Mouse (Mus musculus): Measurements from ENCODE around the gene Tmem245. TPM values are rescaled to one million over a fixed set of nuclear protein-coding genes. Genes with fewer than 3 reads are reported as not detected.
"Not testable (repeated sequence)": the region's sequence is repeated elsewhere in the genome, so short reads cannot be mapped to it uniquely, and the experiment has no call there.

Gene Tmem245
- total RNA-seq, 2 experiments from 2014 or later, result 19.7 to 21.1 TPM

DNA sequence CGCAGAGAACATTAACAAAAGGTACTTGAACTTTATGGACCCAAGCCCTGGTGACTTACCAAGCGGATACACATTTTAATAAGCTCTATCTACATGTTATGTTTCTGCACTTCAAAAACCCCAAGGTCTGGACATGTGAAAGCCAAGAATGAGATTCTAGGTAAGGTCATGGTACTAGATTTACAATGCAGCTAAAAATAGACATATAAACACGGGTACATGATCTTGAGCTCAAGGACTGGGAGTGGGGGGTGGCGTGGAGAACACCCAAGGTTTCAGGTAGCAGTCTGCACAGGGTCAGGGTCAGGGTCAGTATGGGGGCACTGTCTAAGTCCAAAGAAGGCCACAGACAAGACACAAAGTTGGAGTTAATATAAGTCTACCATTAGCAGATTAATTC is 16.9 kb downstream of the Tmem245 start:
- peak; percentile 44 for DNase-seq (ENCODE audit: low spot score)

DNA sequence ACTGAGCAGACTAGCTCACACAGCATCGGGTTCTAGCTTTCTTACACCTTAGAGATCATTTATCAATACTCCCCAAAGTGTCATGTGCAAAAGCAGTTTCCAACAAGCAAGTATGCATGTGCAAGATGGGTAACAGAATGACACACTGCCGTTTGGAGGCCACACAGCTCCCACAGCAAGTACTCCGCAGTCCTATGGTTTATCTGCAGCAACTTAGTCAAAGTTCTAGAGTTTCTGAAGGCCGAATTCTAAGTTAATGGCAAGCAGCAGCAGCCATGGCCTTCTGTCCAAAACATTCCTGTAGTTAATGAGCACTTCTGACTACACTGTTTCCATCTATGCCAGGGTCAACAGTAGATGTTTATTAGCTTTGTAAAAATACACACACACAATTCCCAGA is 20.3 kb downstream of the Tmem245 start:
- no peak for DNase-seq (ENCODE audit: low spot score)

DNA sequence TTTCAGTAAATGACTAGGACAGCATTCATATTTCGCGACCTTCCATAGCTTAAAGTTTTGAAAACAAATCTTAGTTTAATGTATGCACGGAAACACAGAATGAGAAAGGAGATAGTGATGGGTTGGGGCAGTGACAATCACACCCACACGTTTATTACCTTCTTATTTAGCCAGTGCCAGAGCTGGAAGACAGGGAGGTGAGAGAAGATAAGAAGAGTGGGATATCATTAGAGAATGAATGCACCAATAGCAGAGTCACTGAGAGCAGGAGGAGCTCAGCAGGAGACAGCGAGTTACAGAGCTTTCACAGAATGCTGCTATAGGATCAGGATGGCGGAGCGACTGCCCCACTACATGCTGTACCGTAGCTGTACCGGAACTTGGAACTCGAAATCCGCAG is 25.0 kb downstream of the Tmem245 start:
- DNase-seq (ENCODE audit: low spot score), result no peak

DNA sequence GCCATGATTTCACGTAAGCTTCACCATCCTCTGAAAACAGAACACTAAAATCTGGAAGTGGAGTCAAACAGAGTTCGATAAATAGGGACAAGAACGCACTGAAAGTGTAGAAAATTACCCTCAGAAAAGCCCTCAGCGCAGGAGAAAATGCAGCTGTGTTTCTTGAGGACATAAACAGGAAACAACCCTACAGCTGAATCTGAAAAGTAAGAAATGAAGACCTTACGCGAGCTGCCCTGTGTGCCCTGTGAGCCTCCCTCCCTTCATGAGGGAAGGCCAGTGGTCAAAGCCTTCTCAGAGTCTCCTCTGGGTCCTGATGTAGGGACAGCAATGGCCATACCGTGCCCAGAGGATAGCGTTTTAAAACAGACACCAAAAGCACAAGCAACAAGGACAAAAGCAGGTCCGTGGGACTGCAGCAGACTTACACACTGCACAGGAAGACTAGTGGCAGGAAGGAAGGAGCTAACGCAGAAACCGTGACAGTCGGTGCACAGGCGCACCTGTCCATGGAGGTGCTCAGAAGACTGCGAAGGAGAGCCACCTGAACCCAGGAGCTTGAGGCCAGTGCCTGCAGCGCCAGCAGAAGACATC is 31.4 kb downstream of the Tmem245 start:
- DNase-seq (ENCODE audit: low spot score), result no peak

DNA sequence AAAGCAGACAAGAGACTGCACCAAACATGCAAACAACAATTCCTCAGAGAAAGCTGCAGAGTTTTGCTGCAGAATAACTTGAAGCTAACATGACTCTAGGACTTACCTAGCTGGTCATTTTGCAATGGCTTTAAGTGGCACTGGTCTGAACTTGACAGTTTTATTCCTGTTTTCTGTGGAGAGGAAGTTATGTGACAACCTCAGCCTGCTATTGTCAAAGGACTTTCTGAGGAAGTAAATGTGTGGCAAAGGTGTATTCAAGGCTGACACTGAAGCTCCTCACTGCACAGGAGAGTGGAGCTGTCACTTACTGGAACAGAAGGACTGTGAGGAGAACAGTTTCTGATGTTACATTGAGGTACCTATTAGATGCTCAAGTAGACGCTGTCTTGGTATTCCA is 32.5 kb downstream of the Tmem245 start:
- DNase-seq (ENCODE audit: low spot score), result no peak

DNA sequence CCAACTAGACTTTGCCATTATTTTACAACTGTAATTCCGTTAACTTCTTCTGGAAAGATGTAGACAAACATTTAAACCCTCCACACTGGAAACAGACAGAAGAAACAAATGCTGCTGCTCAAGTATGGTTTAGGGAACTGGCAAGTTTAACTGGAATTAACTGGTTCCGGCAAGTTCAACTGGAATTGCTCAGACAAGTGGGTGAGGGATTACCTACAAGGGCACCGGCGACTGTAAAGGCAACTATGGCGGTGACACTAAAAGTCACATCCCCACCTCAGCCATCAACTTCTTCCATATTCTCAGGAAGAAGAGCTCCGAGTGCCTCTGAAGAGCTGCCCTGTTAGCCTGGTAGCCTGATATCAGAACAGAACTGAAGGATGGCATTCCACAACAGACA is 32.9 kb downstream of the Tmem245 start:
- no peak for DNase-seq (ENCODE audit: low spot score)

DNA sequence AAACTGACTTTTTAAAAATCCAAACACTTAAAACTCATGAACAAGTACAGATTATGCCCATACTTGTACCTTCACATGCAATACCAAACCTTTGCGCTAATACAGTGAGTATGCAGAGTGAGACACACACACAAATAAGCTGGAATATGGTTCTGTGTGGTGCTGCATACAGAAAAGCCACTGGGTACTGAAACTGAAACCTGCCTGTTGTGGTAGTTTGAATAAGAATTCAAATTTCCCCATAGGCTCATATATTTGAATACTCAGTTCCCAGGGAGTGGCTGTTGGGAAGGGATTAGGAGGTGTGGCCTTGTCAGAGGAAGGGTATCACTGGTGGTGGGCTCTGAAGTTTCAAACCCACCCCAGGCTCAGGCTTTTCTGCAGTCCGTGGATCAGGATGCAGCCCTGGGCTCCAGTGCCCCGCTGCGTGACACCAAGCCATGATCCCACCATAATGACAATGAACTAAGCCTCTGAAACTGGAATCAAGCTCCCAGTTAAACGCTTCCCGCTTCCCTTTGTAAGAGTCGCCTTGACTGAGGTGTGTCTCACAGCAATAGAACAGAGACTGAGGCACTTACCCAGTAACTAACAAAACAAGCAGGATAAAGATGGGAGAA is 34.7 kb downstream of the Tmem245 start:
- no peak for DNase-seq (ENCODE audit: low spot score)

DNA sequence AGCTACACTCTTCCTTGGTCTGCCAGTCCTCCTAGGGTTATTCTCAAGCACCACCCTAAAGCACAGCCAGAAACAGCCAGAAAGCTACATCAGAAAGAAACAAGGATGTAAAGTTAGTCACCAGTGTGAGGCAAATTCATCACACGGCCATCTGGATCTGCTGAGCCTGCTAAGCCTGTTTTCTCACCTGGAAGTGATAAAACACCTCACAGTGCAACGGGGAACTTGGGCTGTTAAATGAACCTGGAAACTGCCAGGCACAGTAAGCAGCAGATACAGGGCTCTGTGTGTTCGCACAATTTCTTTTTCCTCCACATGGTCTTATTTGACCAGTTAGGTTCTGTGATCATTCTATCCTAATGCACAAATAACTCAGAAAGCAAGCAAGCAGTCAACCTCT is 37.7 kb downstream of the Tmem245 start:
- DNase-seq (ENCODE audit: low spot score), result no peak

DNA sequence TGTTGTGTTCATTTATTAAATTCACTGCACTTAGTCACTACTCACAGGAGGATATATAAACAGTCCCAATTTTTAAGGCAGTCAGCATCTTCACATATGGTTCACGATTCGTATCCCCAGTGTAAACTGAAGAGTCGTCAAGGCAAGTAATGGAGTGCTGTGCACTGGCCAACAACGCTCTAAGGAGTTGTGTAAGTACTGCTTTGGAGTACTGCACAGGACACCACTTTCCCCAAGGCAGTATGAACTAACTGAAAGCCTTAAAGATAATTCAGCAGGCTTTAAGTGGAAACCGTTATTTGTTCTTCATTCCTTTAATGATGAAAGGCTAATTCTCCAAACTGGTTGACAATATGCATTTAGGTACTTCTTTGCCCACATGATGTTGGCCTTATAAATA is 39.6 kb downstream of the Tmem245 start:
- no peak for DNase-seq (ENCODE audit: low spot score)

DNA sequence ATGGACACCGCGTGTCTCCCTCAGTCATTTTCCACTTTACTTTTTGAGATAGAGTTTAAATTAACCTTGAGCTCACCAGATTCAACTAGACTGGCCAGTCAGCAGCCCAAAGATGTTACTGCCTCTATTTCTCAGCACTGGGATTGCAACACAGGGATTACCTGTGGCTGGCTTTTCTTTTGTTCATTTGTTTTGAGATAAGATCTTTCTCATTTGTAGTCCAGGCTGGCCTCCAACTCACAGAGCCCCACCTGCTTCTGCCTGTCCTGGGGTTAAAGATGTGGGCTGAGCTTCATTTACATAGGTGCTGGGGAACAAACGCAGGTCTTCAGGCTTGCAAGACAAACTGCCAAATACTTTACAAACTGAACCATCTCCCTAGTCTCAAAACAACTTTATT is 40.3 kb downstream of the Tmem245 start:
- no peak for DNase-seq (ENCODE audit: low spot score)

DNA sequence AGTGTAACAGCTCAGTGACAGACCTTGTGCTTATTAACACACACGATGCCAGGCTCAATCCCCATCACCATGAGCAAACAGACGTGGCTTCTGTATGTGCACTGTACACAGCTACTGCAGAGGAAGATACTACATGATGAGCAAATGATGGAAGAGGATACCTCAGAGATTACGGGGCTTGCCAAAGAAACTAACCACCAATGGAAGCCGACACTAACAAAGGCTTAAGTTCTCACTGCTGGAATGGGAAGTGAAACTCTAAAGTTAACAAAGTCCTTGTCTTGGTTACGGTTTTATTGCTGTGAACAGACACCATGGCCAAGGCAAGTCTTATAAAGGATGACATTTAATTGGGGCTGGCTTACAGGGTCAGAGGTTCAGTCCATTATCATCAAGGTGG is 41.7 kb downstream of the Tmem245 start:
- DNase-seq (ENCODE audit: low spot score), result no peak

DNA sequence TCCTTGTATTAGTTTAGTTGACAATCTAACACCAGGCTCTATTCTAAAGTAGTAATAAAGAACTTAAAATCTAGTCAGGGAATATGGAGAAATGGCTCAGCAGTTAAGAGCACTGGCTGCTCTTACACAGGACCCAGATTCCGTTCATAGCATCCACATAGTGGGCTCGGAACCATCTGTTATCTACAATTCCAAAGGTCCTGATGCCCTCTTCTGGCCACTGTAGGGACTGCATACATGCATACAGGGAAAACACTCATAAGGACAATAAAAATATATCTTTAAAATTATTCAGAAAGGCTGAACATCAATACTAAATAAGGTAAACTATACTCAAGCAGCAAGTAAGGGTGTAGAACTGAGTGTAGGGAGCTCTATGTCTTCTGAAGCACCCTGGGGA is 45.6 kb downstream of the Tmem245 start:
- no peak for DNase-seq (ENCODE audit: low spot score)

DNA sequence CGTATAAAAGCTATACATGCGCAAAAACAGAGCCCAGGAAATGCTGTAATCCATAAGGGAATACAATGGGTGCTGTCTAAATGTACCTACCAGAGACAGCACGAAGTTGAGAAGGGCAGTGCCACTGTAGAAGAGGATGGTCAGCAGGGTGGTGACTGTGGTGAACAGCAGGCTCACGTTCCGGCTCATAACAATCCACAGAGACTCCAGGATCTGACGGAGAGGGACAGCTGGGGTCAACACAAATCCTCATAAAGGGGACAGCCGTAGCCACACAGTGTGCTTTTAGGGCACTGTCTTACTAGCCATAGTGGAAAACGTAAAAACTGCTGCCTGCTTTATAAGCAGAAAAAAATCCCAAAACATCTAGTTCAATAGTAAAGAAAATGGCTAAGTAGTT is 48.0 kb downstream of the Tmem245 start:
- no peak for DNase-seq (ENCODE audit: low spot score)

DNA sequence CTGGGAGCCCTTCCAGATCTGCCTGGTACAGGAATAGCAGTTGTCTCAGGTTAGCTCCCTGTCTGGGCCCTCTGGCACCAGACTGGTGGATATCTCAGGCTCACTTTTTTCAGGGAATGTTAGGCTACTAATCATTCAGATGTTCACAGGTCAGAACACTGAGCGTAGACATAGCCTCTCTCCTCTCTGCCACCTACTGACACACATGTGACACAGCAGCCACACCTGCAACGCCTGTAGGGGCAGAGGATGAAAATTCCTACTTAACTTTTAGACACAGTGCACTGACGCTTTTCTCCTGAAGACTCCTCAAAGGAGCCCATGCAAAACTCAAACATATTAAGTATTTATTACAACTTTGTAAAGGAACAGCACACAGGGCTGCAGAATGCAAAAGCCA is 49.7 kb downstream of the Tmem245 start:
- no peak for DNase-seq (ENCODE audit: low spot score)

DNA sequence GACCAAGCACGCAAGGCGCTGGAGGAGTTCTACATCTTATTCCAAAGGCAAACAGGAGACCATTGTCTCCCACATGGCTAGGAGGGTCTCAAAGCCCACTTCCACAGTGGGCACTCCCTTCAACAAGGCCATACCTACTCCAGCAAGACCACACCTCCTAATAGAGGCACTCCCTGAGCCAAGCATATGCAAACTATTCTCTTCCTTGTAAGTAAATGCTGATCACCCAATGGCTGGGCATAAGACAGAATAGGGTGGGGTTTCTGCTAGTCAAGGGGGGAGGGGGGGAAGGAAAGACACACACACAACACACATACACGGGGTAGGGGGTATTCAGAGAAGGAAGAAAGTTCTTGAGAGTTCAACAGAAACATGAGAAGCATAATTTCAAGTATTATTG is 53.0 kb downstream of the Tmem245 start:
- DNase-seq (ENCODE audit: low spot score), result no peak

DNA sequence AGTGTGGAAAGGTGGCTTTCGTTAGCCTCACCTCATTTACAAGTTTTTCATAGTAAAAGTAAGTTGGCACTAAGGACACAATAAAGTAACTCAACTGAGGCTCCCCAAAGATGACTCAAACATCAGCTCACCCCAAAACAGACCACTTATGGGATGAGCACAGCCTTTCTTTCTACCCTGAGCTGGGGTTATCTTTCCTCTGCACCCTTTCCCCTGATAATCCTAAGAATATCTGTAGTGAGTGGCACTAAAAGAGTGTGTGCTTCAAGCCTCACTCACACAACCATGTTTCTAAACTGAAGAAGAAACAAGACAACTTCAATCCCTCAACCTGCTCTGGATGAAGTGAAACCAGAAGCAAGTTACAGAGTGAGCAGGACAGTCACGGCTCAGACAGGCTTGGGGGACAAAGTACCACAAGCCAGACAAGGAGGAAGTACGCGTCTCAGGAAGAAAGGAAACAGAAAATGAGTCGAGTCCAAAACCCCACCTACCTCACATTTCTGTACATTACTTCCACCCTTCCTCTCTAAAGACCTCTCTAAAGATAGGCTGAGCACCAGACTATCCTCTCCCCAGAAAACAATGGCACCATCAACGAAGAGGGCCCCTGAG is 54.6 kb downstream of the Tmem245 start:
- DNase-seq (ENCODE audit: low spot score), result no peak

DNA sequence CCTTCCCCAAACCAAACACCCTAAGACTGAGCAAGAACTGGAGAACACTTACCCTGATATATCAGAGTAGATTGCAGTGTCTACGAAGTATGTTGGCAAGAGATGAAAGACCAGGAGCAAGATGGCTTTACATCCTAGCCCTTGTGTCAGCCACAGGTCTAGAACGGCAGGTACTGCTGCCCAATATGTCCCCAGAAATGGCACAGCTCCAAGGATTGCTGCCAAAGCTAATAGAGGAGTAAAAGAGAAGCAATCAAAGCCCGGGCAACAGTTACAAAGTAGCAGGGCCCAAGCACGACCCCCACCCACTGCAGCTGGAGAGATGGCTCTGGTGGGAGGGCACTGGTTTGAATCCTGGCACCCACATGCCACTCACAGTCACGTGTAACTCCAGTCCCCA is 58.8 kb downstream of the Tmem245 start:
- no peak for DNase-seq (ENCODE audit: low spot score)

DNA sequence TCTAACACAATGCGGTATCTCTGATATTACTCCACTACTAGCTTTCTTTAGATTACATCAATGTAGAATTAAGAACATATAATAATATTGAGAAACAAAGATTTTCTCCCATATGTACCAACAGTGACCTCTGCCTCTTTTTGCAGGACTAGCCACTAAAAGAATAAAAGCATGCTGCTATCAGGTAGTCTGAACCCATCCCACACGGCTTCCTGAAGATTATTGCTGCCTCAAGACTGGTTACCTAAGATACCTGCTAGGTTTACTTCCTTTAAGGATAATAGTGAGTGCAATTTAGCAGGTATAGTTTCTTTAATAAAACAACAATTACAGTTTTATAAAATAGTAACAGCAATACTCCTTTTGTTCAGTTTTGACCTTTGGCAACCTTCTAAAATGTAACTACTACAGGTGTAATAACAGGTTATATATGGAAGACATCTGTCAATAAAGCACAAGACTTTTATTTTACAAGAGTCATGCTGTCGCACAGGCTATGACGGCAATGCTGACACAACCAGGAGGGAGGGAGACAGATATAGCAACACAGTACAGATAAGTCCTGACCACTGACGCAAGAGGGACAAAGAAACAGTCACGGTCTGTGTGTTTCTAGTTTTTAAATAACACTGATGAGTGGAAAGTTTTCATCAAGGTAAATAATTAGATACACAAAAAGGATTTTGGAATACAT is 60.8 kb downstream of the Tmem245 start:
- DNase-seq (ENCODE audit: low spot score), result no peak

DNA sequence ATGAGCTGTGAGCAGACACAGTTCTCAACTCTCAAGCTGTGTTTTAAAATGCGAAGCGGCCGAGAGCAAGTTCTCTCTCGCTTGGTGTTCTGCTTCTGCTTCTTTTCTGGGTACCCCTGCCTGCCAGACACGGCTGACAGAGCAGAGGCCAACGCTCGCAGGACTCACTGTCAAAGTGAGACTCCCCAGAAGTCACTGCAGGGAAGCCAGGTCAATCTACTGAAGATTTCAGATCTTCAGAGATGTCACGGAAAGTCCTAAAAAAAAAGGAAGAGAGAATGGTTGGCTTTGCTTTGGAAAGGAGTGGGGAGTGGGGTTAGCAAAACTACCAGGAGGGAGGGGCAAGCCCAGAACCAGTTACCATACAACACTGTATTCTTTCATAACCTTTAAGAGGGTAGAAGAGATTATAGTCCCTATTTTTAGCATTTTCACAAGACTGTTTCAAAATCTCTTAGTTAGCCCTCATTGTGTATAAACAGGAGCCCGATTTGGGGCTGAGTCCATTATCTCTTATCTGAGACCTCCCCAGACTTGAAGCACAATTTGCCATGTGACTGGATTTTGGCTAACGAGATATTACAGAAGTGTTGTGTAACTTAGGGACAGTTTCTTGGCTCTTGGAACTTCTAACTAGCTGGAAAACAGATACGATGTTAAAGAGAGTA is 67.1 kb downstream of the Tmem245 start:
- no peak for DNase-seq (ENCODE audit: low spot score)

DNA sequence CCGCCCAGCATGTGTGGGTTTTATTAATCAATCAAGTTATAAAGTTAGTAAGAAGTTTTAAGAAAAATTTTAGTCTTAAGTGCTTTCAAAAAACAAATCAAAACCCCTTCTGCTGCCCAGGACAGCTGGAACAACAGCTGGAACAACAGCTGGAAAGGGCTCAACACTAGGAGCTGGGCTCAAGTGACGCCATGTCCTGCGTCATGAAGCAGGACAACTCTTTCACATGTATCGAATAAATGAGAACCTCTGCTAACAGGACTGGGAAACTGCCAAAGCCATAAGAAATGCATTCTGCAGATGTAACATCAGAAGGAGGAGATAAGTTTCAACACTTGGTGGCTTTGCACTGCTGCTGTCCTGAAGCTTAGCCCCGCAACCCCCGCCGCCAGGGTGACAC is 68.3 kb downstream of the Tmem245 start:
- no peak for DNase-seq (ENCODE audit: low spot score)

DNA sequence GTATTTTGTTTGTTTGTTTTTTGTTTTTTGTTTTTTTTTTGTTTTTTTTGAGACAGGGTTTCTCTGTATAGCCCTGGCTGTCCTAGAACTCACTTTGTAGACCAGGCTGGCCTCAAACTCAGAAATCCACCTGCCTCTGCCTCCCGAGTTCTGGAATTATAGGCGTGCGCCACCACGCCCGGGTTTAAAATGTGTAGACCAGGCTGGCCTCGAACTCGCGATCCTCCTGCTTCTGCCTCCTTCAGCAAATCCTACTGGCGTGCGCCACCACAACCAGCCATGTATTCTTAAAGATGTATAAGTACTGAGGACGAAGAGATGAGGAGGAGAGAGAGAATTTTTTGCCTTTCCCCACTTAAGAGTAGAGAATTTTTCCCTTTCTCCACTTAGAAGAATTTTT is 76.7 kb downstream of the Tmem245 start:
- not testable (repeated sequence) for DNase-seq (ENCODE audit: low spot score)

DNA sequence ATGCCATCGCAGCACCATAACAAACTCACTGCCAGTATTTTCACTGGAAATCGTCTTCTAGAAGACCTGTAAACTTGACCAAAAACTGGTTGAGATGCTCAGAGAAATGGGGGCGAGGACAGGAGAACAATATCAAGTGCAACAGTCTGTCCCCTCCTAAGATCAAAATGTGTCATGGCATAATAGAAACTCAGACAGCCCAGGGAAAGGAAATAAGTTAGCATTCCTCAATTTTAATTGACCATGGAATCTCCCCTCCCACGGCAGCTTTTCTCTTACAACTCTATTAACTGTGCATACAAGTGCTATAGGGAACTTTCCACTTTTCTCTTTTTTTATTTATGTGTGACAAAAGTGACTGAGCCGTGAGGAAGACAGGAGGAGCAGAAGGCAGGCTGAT is 79.5 kb downstream of the Tmem245 start:
- DNase-seq (ENCODE audit: low spot score), result no peak
